Mouse (Mus musculus) adrenal gland, adult (tissue): Measurements from ENCODE around the gene Zbtb20.

Experiments
- DNase-seq, 2 experiments: peaks; one replicate each; pipeline ENCODE4 v3.0.0; 2022 to 2023; ENCODE audit warnings: low spot score in 1 of 2; ENCODE audit not compliant: inconsistent age in 2 of 2

The Zbtb20 gene

GRCm38 (mm10) chr16:42875852-42875980 lies at the start of gene Zbtb20:
TSS of gene Zbtb20 (plus strand) at chr16:42875881.
- DNase-seq: no peak

GRCm38 (mm10) chr16:42835940-42836339 lies 39.7 kb upstream of the Zbtb20 start:
- no peak for DNase-seq

GRCm38 (mm10) chr16:42836404-42837120 lies 39.1 kb upstream of the Zbtb20 start:
- peak in 1 of 2 experiments; percentile 18 for DNase-seq

GRCm38 (mm10) chr16:42838226-42838625 lies 37.5 kb upstream of the Zbtb20 start:
- DNase-seq: peak; percentile 15 to 70

- peak in 1 of 2 experiments; percentile 12 for DNase-seq
These were observed 18.0 kb upstream of the Zbtb20 start for GRCm38 (mm10) chr16:42857564-42858183.

- DNase-seq: peak in 1 of 2 experiments; percentile 27
These were observed 16.4 kb upstream of the Zbtb20 start for GRCm38 (mm10) chr16:42859251-42859650.

- DNase-seq: no peak
These were observed 12.4 kb upstream of the Zbtb20 start for GRCm38 (mm10) chr16:42863231-42863630.

- no peak for DNase-seq
These were observed 9.6 kb upstream of the Zbtb20 start for GRCm38 (mm10) chr16:42866061-42866460.

GRCm38 (mm10) chr16:42872101-42872500 lies 3.6 kb upstream of the Zbtb20 start:
- DNase-seq: no peak

- no peak for DNase-seq
These were observed 1.7 kb upstream of the Zbtb20 start for GRCm38 (mm10) chr16:42873942-42874341.

- DNase-seq: peak in 1 of 2 experiments; percentile 65
These were observed 1.2 kb upstream of the Zbtb20 start for GRCm38 (mm10) chr16:42874456-42874855.

- peak; percentile 99 to 100 for DNase-seq
These were observed 500 bp upstream of the Zbtb20 start for GRCm38 (mm10) chr16:42874910-42875851.

GRCm38 (mm10) chr16:42876021-42877000 lies 630 bp downstream of the Zbtb20 start:
- DNase-seq: peak; percentile 89 to 95

GRCm38 (mm10) chr16:42880046-42880445 lies 4.4 kb downstream of the Zbtb20 start:
- peak in 1 of 2 experiments; percentile 65 for DNase-seq

GRCm38 (mm10) chr16:42885538-42885937 lies 9.9 kb downstream of the Zbtb20 start:
- peak; percentile 50 to 87 for DNase-seq

- peak in 1 of 2 experiments; percentile 76 for DNase-seq
These were observed 10.3 kb downstream of the Zbtb20 start for GRCm38 (mm10) chr16:42885964-42886363.

- peak; percentile 43 to 75 for DNase-seq
These were observed 21.5 kb downstream of the Zbtb20 start for GRCm38 (mm10) chr16:42897125-42897693.

GRCm38 (mm10) chr16:42900328-42900727 lies 24.6 kb downstream of the Zbtb20 start:
- DNase-seq: no peak

- DNase-seq: peak; percentile 62 to 93
These were observed 31.6 kb downstream of the Zbtb20 start for GRCm38 (mm10) chr16:42907283-42907701.

GRCm38 (mm10) chr16:42908381-42908780 lies 32.7 kb downstream of the Zbtb20 start:
- DNase-seq: no peak
